Mouse (Mus musculus): ENCODE measurements around the gene Slc25a25.

DNA sequence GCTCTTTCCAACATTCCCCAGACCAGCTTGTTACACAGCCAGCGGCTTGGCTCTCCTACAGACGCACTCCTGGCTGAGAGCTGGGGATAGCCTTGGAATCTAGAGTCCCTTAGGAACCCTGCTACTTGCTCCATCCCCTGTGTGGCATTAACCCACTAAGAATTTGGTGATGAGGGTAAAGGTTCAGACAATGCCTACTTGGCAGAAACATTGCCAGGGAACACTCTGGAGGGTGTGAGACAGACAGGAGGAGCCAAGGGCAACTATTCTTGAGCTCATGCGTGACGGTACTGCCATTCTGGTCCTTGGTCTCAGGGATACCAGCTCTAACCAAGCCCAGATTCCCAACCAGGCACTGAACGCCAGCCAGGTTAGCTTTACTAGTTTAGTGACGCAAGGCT is 29.4 kb downstream of the Slc25a25 start:
- TF ChIP-seq CTCF (conservative IDR thresholded peaks at IDR 0.05; ENCODE audit: low read length), result no peak
- no peak for TF ChIP-seq NANOG (IDR thresholded peaks at IDR 0.05; ENCODE audit: borderline replicate concordance, low read length)

Measured in E14TG2a.4 (cell line).